Mouse (Mus musculus) regulatory T cell (primary cell): ENCODE results near the gene Sept9.

Source experiments
- in situ Hi-C: fragments of 300-600 bp; cut with MboI, MseI; formaldehyde crosslinking; loops from one replicate; pipeline ENCODE4 v1.15.1; 2025; ENCODE audit warnings: high pct_unique_total_duplicates

The Sept9 gene

GRCm38 (mm10) chr11:117264162-117265021 is 64.9 kb downstream of the Sept9 start:
- in situ Hi-C loops = no loop called here

GRCm38 (mm10) chr11:117265270-117265980 is 66.0 kb downstream of the Sept9 start:
- in situ Hi-C loops = no loop called here

- in situ Hi-C loops = no loop called here
These were observed 66.8 kb downstream of the Sept9 start for GRCm38 (mm10) chr11:117265981-117266905.

- in situ Hi-C loops = no loop called here
These were observed 67.7 kb downstream of the Sept9 start for GRCm38 (mm10) chr11:117266906-117267721.

- in situ Hi-C loops = no loop called here
These were observed 68.4 kb downstream of the Sept9 start for GRCm38 (mm10) chr11:117267828-117268227.

- in situ Hi-C loops = no loop called here
These were observed 69.0 kb downstream of the Sept9 start for GRCm38 (mm10) chr11:117268304-117268956.

- in situ Hi-C loops = no loop called here
These were observed 69.7 kb downstream of the Sept9 start for GRCm38 (mm10) chr11:117269053-117269702.

- in situ Hi-C loops = no loop called here
These were observed 70.5 kb downstream of the Sept9 start for GRCm38 (mm10) chr11:117269946-117270345.

GRCm38 (mm10) chr11:117274973-117275372 is 75.5 kb downstream of the Sept9 start:
- in situ Hi-C loops = no loop called here

GRCm38 (mm10) chr11:117275999-117276398 is 76.5 kb downstream of the Sept9 start:
- in situ Hi-C loops = no loop called here

GRCm38 (mm10) chr11:117276946-117277345 is 77.5 kb downstream of the Sept9 start:
- in situ Hi-C loops = no loop called here

- in situ Hi-C loops = no loop called here
These were observed 78.7 kb downstream of the Sept9 start for GRCm38 (mm10) chr11:117278113-117278512.

- in situ Hi-C loops = no loop called here
These were observed 79.1 kb downstream of the Sept9 start for GRCm38 (mm10) chr11:117278514-117278913.

GRCm38 (mm10) chr11:117279993-117280392 is 80.5 kb downstream of the Sept9 start:
- in situ Hi-C loops = no loop called here

GRCm38 (mm10) chr11:117283048-117283888 is 83.8 kb downstream of the Sept9 start:
- in situ Hi-C loops = no loop called here

GRCm38 (mm10) chr11:117283889-117284450 is 84.5 kb downstream of the Sept9 start:
- in situ Hi-C loops = no loop called here

- in situ Hi-C loops = no loop called here
These were observed 85.5 kb downstream of the Sept9 start for GRCm38 (mm10) chr11:117284721-117285605.

- in situ Hi-C loops = no loop called here
These were observed 86.1 kb downstream of the Sept9 start for GRCm38 (mm10) chr11:117285606-117285931.
